Mouse (Mus musculus) monocyte, adult 59 days (primary cell): ENCODE results near the gene Csf2rb2. TPM values are rescaled to one million over a fixed set of nuclear protein-coding genes. Genes with fewer than 3 reads are reported as not detected.

ENCODE experiments used
- total RNA-seq, 2 experiments: library from RNA; stranded (reverse); gene quantifications; one replicate each; pipeline ENCODE4 v1.2.4; 2023

The Csf2rb2 gene
- total RNA-seq: 10 to 100 TPM; 43.7 to 48.7 TPM

DNA sequence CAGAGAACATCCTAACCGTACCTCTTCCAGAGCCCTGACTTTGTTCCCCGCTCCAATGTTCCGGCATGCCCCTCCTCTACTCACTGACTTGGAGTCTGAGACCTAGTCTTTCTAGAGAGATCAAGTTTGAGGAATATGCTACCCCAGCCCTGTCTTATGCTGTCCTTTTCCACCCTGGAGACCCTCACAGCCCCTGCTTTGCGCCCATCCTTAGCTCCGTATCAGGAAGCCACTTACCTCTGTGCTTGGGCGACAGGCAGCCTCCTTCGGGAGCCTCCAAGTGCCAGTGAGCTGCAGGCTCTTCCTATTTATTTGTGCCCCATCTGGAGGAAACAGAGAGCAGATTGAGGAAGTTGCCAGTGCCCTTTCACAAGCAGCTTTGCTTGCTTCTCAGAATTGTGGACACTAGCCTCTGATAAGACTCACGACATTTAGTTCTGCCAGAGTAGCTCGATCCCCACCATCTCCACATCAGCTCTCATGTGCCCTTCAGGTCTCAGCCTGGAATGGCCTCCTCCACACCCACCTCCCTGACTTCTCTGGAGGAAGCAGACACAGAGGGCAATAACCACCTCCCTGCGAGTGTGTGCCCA, at the start of gene Csf2rb2:
TSS of gene Csf2rb2 (minus strand) at position 381 of the 593 bp plus-strand sequence.

DNA sequence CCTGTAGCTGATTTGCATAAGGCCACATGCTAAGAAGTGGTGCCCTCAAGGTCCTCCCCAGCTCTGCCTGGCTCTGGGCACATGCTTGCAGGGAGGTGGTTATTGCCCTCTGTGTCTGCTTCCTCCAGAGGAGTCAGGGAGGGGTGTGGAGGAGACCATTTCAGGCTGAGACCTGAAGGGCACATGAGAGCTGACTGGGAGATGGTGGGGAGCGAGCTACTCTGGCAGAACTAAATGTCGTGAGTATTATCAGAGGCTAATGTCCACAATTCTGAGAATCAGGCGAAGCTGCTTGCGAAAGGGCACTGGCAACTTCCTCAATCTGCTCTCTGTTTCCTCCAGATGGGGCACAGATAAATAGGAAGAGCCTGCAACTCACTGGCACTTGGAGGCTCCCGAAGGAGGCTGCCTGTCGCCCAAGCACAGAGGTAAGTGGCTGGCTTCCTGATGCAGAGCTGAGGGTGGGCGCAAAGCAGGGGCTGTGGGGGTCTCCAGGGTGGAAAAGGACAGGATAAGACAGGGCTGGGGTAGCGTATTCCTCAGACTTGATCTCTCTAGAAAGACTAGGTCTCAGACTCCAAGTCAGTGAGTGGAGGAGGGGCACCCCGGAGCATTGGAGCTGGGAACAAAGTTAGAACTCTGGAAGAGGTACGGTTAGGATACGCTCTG, 20.3 kb upstream of the Csf2rb2 start, which contains the start of gene Csf2rb:
TSS of gene Csf2rb (plus strand) at position 82 of the 669 bp plus-strand sequence.

GRCm38 (mm10) chr15:78244695-78245492, 60.6 kb downstream of the Csf2rb2 start, which contains the start of gene Ncf4:
Gene Ncf4 (plus strand): TSS chr15:78244801.

Other genes with a start within 250 kb of the Csf2rb2 start
- gene Cacng2, start 185.7 kb downstream of the Csf2rb2 start, total RNA-seq: not detected
- 1 to 10 TPM; 6.9 to 9.9 TPM for gene Ift27, start 131.6 kb downstream of the Csf2rb2 start, total RNA-seq
- gene Pvalb, start 99.3 kb downstream of the Csf2rb2 start, total RNA-seq: not detected
- 100 to 1,000 TPM; 357 to 397 TPM for gene Ncf4, start 60.9 kb downstream of the Csf2rb2 start, total RNA-seq
- 100 to 1,000 TPM; 266 to 291 TPM for gene Csf2rb, start 20.0 kb upstream of the Csf2rb2 start, total RNA-seq
- gene Tex33, start 90.2 kb upstream of the Csf2rb2 start, total RNA-seq: not detected
- under 1 TPM in 1 of 2 experiments, not detected in 1; 0.64 TPM for gene Tst, start 100.2 kb upstream of the Csf2rb2 start, total RNA-seq
- gene Mpst, start 100.7 kb upstream of the Csf2rb2 start, total RNA-seq: 10 to 100 TPM; 12.9 to 14.7 TPM
- gene Kctd17, start 122.8 kb upstream of the Csf2rb2 start, total RNA-seq: 10 to 100 TPM; 29.3 to 29.5 TPM
- not detected for gene Tmprss6, start 162.9 kb upstream of the Csf2rb2 start, total RNA-seq
- gene Il2rb, start 189.6 kb upstream of the Csf2rb2 start, total RNA-seq: 1 to 10 TPM in 1 of 2 experiments, under 1 TPM in 1; 0.89 to 1.8 TPM
- gene C1qtnf6, start 225.7 kb upstream of the Csf2rb2 start, total RNA-seq: under 1 TPM in 1 of 2 experiments, not detected in 1; 0.50 TPM
- gene Sstr3, start 239.0 kb upstream of the Csf2rb2 start, total RNA-seq: not detected